Mouse (Mus musculus) CH12.LX (cell line): ENCODE data around the gene D630023F18Rik.

Experiments used
- BHLHE40 ChIP-seq: IDR thresholded peaks from 2 replicates; pipeline ENCODE4 v1.6.1; 2011; ENCODE audit warnings: mild to moderate bottlenecking, low read depth, low read length, improper control_type of control experiment
- CHD1 ChIP-seq: IDR thresholded peaks from 2 replicates; pipeline ENCODE4 v1.6.1; 2012; ENCODE audit warnings: low read depth, low read length, improper control_type of control experiment, inconsistent platforms
- CHD2 ChIP-seq: IDR thresholded peaks from 2 replicates; pipeline ENCODE4 v1.6.1; 2011; ENCODE audit warnings: low read length, improper control_type of control experiment
- CTCF ChIP-seq, 2 experiments: IDR thresholded peaks in 1 of 2; conservative IDR thresholded peaks in 1 of 2; 2 replicates each; pipeline ENCODE4 v1.5.1; 2011 to 2012; ENCODE audit warnings: low read depth in 2 of 2, low read length in 2 of 2, improper control_type of control experiment in 1 of 2, inconsistent platforms in 1 of 2, mild to moderate bottlenecking in 1 of 2, moderate library complexity in 1 of 2
- EP300 ChIP-seq: IDR thresholded peaks from 2 replicates; pipeline ENCODE4 v1.6.1; 2011; ENCODE audit warnings: low read length, improper control_type of control experiment
- ETS1 ChIP-seq: conservative IDR thresholded peaks from 2 replicates; pipeline ENCODE4 v1.6.1; 2012; ENCODE audit warnings: low read depth, mild to moderate bottlenecking, inconsistent platforms, low read length, improper control_type of control experiment, moderate library complexity
- MAFK ChIP-seq: IDR thresholded peaks from 2 replicates; pipeline ENCODE4 v1.6.1; 2011; ENCODE audit warnings: low read length, improper control_type of control experiment; ENCODE audit not compliant: insufficient replicate concordance
- MAX ChIP-seq: IDR thresholded peaks from 2 replicates; pipeline ENCODE4 v1.6.1; 2011; ENCODE audit warnings: low read length, improper control_type of control experiment
- MYC ChIP-seq: IDR thresholded peaks from 2 replicates; pipeline ENCODE4 v1.6.1; 2011; ENCODE audit warnings: low read depth, mild to moderate bottlenecking, improper control_type of control experiment, low read length
- POLR2A ChIP-seq: IDR thresholded peaks from 2 replicates; pipeline ENCODE4 v1.6.1; 2011; ENCODE audit warnings: low read depth, mild to moderate bottlenecking, improper control_type of control experiment, low read length
- SIN3A ChIP-seq: IDR thresholded peaks from 2 replicates; pipeline ENCODE4 v1.6.1; 2012; ENCODE audit warnings: low read length, improper control_type of control experiment, inconsistent platforms
- TBP ChIP-seq: conservative IDR thresholded peaks from 2 replicates; pipeline ENCODE4 v1.6.1; 2011; ENCODE audit warnings: low read depth, low read length, improper control_type of control experiment

DNA sequence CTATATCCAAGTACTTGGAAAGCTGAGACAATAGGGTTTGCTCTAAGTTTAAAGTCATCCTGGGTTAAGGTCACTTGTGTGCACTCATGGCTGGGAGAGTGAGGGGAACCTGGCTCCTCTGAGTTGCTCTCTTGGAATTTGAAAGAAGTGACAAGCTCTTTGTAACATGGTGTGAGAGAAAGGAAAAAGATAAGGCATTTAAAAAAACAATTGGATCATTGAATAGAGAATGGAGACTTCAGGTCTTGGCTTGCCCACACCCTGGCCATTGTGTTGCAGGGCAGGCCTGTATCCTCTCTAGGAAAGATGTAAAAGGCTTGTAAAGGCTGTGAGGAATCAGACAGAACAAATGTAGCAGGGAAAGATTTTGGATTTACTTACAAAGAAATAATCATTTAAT, 55.2 kb downstream of the D630023F18Rik start:
- TF ChIP-seq CTCF (conservative IDR thresholded peaks at IDR 0.05 in 1 of 2, IDR thresholded peaks at IDR 0.05 in 1 of 2; ENCODE audit: low read depth in 2 of 2, low read length in 2 of 2): no peak
- TF ChIP-seq ETS1: no peak
- TF ChIP-seq SIN3A: no peak
- no peak for TF ChIP-seq CHD2
- no peak for TF ChIP-seq MAFK
- no peak for TF ChIP-seq POLR2A
- TF ChIP-seq TBP: no peak
- TF ChIP-seq CHD1: no peak
- no peak for TF ChIP-seq MAX
- no peak for TF ChIP-seq EP300
- TF ChIP-seq BHLHE40: no peak
- no peak for TF ChIP-seq MYC
